Mouse (Mus musculus) kidney, embryonic 16.5 days (tissue): ENCODE measurements around the gene Memo1. TPM values are rescaled to one million over a fixed set of nuclear protein-coding genes. Genes with fewer than 3 reads are reported as not detected.

Experiments
- ATAC-seq: fragments of 200-750 bp; cut with Nextera tagmentation; 2 replicates; pipeline ENCODE4 v1.8.0; 2017; ENCODE audit warnings: moderate TSS enrichment; ENCODE audit not compliant: low FRiP score, low TSS enrichment
- H3K27ac ChIP-seq: fragments of 300-500 bp; sonication (generic); 2 replicates; pipeline ENCODE4 v1.5.1; 2014; ENCODE audit warnings: low read length
- H3K27me3 ChIP-seq: fragments of 300-500 bp; sonication (generic); 2 replicates; pipeline ENCODE4 v1.6.1; 2014; ENCODE audit warnings: low read length, control low read depth, mixed read lengths; ENCODE audit not compliant: insufficient read depth
- H3K36me3 ChIP-seq: fragments of 300-500 bp; sonication (generic); 2 replicates; pipeline ENCODE4 v1.6.1; 2014; ENCODE audit warnings: low read length, control low read depth, mixed read lengths; ENCODE audit not compliant: insufficient read depth
- H3K4me1 ChIP-seq: fragments of 300-500 bp; sonication (generic); 2 replicates; pipeline ENCODE4 v1.6.1; 2014; ENCODE audit warnings: low read length, control low read depth, mixed read lengths; ENCODE audit not compliant: insufficient read depth
- H3K4me2 ChIP-seq: fragments of 300-500 bp; sonication (generic); replicated peaks from 2 replicates; pipeline ENCODE4 v1.6.1; 2014; ENCODE audit warnings: low read depth, low read length
- H3K4me3 ChIP-seq: fragments of 300-500 bp; sonication (generic); 2 replicates; pipeline ENCODE4 v1.5.1; 2014; ENCODE audit warnings: mild to moderate bottlenecking, low read length
- H3K9ac ChIP-seq: fragments of 300-500 bp; sonication (generic); replicated peaks from 2 replicates; pipeline ENCODE4 v1.6.1; 2014; ENCODE audit warnings: low read length
- H3K9me3 ChIP-seq: fragments of 300-500 bp; sonication (generic); 2 replicates; pipeline ENCODE4 v1.6.1; 2016; ENCODE audit warnings: low read length, control low read depth
- WGBS: fragments of 180-500 bp; shearing (Covaris S2); extraction: QIAGEN DNeasy Blood & Tissue Kit; methylation state at CpG from one replicate; pipeline ENCODE4 v1.1.7; 2014; 5-methylcytosine and 5-hydroxymethylcytosine counted together
- polyA plus RNA-seq: library from polyadenylated mRNA; unstranded; fragments of >200 nt; fragmentation: Nextera tagmentation; extraction: Ambion mirVana; gene quantifications from 2 replicates; pipeline ENCODE4 v1.2.1, GENCODE M21; 2015

The Memo1 gene
- polyA plus RNA-seq, 1 experiment from 2014 or later = 81.1 TPM

DNA sequence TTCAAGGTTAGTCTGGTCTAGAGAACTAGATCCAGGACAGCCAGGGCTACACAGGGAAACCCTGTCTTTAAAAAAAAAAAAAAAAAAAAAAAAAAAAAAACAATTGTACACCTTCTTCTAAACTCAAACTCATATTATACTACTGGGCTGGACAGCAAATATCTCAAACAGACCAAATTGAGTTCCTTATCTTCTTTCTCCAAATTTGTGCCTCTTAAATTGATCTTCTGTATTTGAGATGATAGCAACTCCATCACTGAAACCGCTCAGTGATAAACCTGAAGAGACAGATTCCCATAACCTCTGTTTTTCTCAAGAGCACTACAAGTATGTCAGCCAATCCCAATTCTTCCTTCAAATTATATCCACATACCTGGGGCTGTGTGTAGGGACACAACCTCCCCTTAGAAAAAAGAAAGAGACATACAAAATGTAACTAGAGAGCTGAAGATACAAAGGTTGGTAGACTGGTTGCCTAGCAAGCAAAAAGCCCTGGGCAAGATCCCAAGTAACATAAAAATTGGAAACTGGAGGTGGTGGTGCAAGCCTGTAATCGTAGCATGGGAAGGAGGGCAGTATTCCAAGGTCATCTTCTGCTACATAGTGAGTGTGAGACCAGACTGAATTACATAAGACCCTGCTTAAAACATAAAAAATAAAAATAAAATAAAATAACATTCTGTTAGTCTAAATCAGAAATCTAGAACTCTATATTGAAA, 10.8 kb downstream of the Memo1 start:
- 74% methylated on average over 2 of the region's 2 CpGs for WGBS
- Histone ChIP-seq H3K36me3 (0 out of 2 replicates have a peak, but pooled peaks cover 9% of the 10 kb centered on the region), H3K4me2 (no peak overlapping the region), H3K4me1 (peaks cover 3% of the 10 kb centered on the region; the same call in 1 of the 2 replicates), H3K9ac (no peak overlapping the region), H3K27ac (no peak overlapping the region), H3K4me3 (no peak overlapping the region), H3K27me3 (no peaks in the 10 kb centered on the region), H3K9me3 (0 out of 2 replicates have a peak, but pooled peaks cover 5% of the 10 kb centered on the region)
- ATAC-seq = no peak

DNA sequence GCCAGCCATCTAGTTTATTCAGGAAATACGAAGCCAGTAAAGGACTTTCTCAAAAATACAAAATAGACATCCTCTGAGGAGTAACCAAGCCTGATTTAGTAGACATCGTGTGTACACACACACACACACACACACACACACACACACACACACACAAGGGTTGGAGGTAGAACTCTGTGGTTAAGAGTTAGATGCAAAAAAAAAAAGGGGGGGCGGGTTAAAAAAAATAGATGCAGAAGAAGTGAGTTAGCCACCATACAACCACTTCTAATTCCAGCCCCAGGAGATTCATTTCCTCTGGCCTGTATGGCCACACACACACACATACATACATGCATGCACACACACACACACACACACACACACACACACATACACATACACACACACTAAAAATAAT, 13.3 kb downstream of the Memo1 start:
- Histone ChIP-seq H3K9me3 (no peaks in the 10 kb centered on the region), H3K36me3 (0 out of 2 replicates have a peak, but pooled peaks cover 3% of the 10 kb centered on the region), H3K9ac (no peak overlapping the region), H3K27ac (no peak overlapping the region), H3K27me3 (no peaks in the 10 kb centered on the region), H3K4me2 (no peak overlapping the region), H3K4me3 (no peak overlapping the region), H3K4me1 (peaks cover 3% of the 10 kb centered on the region; the same call in 1 of the 2 replicates)
- ATAC-seq = no peak
- WGBS = 92% methylated on average over 3 of the region's 3 CpGs

DNA sequence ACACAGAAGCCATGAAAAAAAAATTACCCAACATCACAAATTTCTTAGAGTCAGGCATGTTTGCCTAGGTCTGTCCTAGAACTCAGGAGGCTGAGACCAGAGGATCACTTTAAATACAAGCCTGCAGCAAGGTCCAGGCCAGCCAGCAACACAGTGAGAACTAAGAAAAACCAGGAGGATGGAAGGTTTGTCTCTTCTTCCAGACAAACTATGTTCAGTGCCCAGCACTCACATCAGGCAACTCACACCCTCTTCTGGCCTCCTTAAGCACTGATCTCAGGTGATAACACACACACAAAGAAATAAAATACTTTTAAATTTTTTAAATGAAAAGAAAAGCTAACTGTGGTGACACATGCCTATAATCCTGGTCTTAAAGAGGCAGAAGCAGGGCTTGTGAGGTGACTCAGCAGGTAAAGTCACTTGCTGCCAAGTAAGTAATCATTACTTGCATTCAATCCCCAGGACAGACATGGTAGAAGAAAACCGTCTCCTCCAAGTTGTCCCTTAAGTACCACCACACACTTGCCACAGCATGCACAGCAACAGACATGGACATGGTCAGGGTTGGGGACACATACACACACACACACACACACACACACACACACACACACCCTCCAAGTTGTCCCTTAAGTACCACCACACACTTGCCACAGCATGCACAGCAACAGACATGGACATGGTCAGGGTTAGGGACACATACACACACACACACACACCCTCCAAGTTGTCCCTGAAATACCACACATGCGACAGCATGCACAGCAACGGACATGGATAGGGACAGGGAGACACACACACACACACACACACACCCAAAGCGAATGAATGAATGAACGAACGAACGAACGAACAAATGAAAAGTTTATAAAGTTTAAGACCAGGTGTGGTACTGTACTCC, 16.1 kb downstream of the Memo1 start:
- no peaks in the 10 kb centered on the region for H3K27me3 ChIP-seq
- no peak overlapping the region for H3K4me3 ChIP-seq
- H3K27ac ChIP-seq = no peak overlapping the region
- H3K36me3 ChIP-seq = 0 out of 2 replicates have a peak, but pooled peaks cover 3% of the 10 kb centered on the region
- peaks cover 3% of the 10 kb centered on the region; the same call in 1 of the 2 replicates for H3K4me1 ChIP-seq
- WGBS = 90% methylated on average over 8 of the region's 8 CpGs
- H3K9me3 ChIP-seq = no peaks in the 10 kb centered on the region
- no peak overlapping the region for H3K9ac ChIP-seq
- H3K4me2 ChIP-seq = no peak overlapping the region
- ATAC-seq = no peak; the same call in 1 of the 2 replicates

DNA sequence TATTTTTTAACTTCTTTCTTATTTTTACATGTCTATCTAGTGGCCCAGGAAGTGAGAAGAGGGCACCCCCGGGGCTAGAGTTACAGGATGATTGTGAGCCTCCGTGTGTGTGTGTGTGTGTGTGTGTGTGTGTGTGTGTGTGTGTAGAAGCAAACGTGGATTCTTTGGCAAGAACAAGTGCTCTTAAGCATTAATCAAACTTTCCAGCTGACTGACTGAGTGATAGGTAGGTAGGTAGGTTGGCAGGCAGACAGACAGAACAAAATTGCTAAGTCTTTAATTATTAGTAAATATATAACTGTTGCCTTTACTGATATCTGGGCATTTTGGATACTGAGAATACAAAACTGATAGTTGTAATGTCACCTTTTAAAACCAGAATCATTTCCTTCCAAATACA, 20.9 kb downstream of the Memo1 start:
- ATAC-seq = no peak
- Histone ChIP-seq H3K4me1 (no peaks in the 10 kb centered on the region), H3K27me3 (no peaks in the 10 kb centered on the region), H3K9ac (no peak overlapping the region), H3K9me3 (no peaks in the 10 kb centered on the region), H3K4me3 (no peak overlapping the region), H3K27ac (no peak overlapping the region), H3K4me2 (no peak overlapping the region), H3K36me3 (no peaks in the 10 kb centered on the region)
- whole genome bisulfite sequencing = 47% methylated on average over 3 of the region's 3 CpGs

DNA sequence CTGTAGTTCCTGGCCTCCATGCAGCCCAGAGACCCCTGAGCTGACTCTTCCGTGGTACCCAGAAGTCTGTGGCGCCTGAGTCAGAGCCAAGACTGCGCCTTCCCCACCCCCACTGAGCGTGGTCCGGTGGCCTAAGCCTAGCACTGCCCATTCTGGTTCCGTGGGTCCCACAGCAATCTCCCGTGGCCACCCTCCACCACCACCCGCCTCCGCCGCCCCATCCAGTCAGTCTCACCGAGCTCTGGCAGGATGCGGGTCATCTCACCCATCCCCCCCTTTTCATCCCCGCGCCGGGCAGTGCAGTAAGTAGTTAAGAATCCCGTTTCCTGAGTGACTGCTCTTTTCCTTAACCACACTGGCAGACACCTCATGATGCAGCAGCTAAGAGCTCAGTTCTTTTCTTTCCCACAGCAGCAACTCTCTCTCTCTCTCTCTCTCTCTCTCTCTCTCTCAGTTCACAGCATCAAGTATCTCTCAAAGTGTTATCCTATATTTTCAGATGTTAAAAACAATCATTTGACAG, 22.6 kb downstream of the Memo1 start:
- 72% methylated on average over 16 of the region's 16 CpGs for WGBS
- H3K4me2 ChIP-seq = no peak overlapping the region

DNA sequence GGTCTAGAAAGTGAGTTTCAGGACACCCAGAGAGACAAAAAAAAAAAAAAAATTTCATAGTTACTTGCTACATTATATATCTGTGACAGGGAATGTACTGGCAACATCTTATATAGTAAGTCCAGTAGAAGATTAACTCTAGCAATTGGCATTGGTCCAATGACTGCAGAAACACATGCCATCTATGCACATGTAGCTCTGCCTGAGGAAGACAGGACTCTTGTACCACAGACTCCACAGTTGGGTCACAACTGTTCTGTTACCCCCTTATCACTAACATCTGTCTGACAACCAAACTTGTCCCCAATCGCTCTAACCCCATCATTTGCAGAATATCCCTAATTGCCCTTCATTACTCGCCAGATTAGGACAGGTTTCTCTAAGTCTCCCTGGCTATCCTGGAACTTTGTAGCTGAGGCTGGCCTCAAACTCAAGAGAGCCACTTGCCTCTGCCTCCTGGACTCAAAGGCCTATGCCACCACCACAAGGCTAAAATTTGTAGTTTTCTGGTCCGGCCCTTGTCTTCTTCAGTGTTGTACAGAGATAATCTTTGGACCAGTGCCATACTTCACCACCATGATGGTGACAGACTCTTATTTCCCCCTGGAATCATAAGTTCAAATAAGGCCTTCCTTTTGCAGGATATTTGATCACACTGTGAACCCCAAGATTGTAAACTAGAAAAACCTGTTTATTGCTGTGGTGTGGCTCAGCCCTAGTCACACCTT, 23.6 kb downstream of the Memo1 start:
- Histone ChIP-seq H3K4me2 (no peak overlapping the region), H3K27me3 (no peaks in the 10 kb centered on the region), H3K27ac (no peak overlapping the region), H3K36me3 (no peaks in the 10 kb centered on the region; the same call in 1 of the 2 replicates), H3K9me3 (no peaks in the 10 kb centered on the region), H3K4me3 (no peak overlapping the region), H3K4me1 (no peaks in the 10 kb centered on the region), H3K9ac (no peak overlapping the region)
- ATAC-seq = no peak
- 91% methylated on average over 3 of the region's 3 CpGs for WGBS

More for the DNA sequence above, 22.6 kb downstream of the Memo1 start:
- Histone ChIP-seq H3K36me3 (no peaks in the 10 kb centered on the region; the same call in 1 of the 2 replicates), H3K4me3 (no peak overlapping the region), H3K27ac (no peak overlapping the region), H3K27me3 (no peaks in the 10 kb centered on the region), H3K9me3 (no peaks in the 10 kb centered on the region), H3K4me1 (no peaks in the 10 kb centered on the region), H3K9ac (no peak overlapping the region)
- peak; percentile 39; the same call in 1 of the 2 replicates for ATAC-seq

DNA sequence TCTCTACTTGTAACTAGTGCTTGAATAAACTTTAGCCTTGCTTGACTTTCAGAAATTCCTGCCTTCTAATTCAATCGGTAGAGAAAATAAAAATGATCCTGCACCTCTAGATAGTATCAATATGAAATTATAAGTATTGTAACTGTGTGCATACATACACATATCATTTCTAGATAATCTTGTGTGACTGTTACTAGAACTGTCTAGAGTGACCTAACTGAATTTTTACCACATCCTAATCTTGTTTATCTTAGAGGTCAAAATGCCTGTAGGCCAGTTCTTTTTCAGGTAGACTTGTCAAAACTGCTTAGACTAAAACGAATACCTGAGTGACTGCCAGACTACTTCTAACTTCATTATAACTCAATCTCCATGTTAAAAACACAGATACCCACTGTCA, 25.1 kb downstream of the Memo1 start:
- no peak overlapping the region for H3K4me3 ChIP-seq
- no peaks in the 10 kb centered on the region; the same call in 1 of the 2 replicates for H3K36me3 ChIP-seq
- no peak overlapping the region for H3K27ac ChIP-seq
- H3K4me1 ChIP-seq = peaks cover 8% of the 10 kb centered on the region
- no peak for ATAC-seq
- no peaks in the 10 kb centered on the region for H3K27me3 ChIP-seq
- H3K9me3 ChIP-seq = no peaks in the 10 kb centered on the region
- H3K9ac ChIP-seq = no peak overlapping the region
- H3K4me2 ChIP-seq = no peak overlapping the region
- WGBS = 71% methylated on average over 2 of the region's 2 CpGs

DNA sequence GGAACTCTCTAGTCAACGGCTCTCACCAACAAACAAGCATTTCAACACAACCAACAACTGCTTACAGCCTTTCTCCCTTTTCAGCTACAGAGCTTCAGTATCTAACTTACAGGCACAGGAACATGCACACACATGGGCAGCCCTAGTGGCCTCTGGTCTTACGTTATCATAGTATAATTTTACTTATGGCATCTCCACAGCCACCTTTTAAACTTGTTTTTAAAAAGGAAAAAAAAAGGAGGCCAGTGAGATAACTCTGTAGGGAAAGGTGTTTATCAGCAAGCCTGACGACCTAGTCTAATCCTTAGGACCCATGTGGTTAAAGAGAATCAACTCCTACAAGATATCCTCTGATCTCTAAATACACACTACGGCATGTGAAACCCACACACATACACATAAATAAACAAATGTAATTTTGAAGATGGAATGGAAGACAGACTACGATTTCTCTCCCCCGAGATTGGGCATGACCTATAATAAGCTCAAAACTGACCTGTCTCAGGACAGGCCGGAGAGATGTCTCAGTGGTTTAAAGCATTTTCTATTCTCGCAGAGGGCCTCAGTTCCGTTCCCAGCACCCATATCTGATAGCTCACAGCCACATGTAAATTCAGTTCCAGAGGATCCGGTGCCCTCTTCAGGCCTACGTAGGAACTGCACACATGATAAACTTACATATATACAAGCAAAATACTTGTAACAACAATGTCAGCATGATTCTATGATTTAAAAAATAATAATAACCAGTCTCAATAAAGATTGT, 27.7 kb downstream of the Memo1 start:
- Histone ChIP-seq H3K27ac (no peak overlapping the region), H3K4me1 (peaks cover 28% of the 10 kb centered on the region), H3K9me3 (no peaks in the 10 kb centered on the region), H3K9ac (no peak overlapping the region), H3K36me3 (no peaks in the 10 kb centered on the region; the same call in 1 of the 2 replicates), H3K4me2 (no peak overlapping the region), H3K27me3 (no peaks in the 10 kb centered on the region), H3K4me3 (no peak overlapping the region)
- WGBS = 93% methylated on average over 11 of the region's 11 CpGs
- ATAC-seq = no peak

DNA sequence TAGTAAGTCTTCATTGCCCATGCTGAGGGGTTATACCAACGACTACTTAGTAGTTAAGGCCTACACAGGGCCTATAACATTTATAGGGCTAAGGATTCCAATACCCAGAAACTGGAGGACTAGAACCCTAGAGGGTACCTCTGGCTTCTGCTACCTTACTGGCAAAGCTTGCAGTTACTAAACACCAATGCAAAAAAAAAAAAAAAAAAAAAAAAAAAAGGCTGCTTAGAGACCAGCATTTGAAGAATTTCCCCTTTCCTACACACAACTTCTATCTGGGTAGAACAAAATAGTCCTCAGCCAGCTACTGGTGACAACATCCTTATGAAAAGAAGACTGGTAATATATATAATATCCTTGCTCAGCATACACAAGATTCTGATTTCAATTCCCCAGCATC, 29.7 kb downstream of the Memo1 start:
- H3K27ac ChIP-seq = peak overlapping the region; percentile 76

More for the DNA sequence above, 29.7 kb downstream of the Memo1 start:
- WGBS = 23% methylated on average over 1 of the region's 1 CpGs
- Histone ChIP-seq H3K4me1 (peaks cover 28% of the 10 kb centered on the region), H3K36me3 (no peaks in the 10 kb centered on the region; the same call in 1 of the 2 replicates), H3K4me3 (no peak overlapping the region), H3K9me3 (no peaks in the 10 kb centered on the region), H3K27me3 (no peaks in the 10 kb centered on the region), H3K4me2 (no peak overlapping the region), H3K9ac (no peak overlapping the region)
- no peak for ATAC-seq
